Mouse (Mus musculus): Measurements from ENCODE around the gene Ywhae. TPM values are rescaled to one million over a fixed set of nuclear protein-coding genes. Genes with fewer than 3 reads are reported as not detected.

Gene Ywhae
- polyA plus RNA-seq, 1 experiment from 2014 or later, result 893 TPM

DNA sequence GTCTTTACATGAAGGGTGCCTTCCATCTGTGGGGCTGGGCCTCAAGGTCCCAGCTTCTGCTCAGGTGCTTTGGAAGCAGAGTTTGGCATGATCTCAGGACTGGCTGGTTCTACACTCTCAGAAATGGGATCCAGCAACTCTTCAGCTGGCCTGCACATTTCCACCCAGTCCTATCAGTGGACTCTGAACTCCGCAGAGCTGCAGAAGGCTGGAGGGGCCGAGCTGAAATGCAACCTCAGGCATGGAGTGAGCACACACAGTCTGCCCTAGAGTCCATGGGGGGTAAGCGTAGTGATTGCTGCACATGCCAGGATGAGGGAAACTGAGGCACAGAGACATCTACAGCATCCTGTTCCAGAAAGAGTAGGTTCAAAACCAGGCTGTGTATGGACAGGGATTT is 77.9 kb downstream of the Ywhae start:
- Histone ChIP-seq H3K36me3 (ENCODE audit: control insufficient read depth, insufficient read depth, low read length) (no peaks in the 10 kb centered on the region), H3K27ac (ENCODE audit: low read depth, low read length) (no peak overlapping the region), H3K9ac (ENCODE audit: low read depth, low read length) (no peak overlapping the region), H3K27me3 (ENCODE audit: control insufficient read depth, insufficient read depth, low read length) (no peaks in the 10 kb centered on the region), H3K4me2 (no peak overlapping the region), H3K9me3 (replicated peaks; ENCODE audit: control insufficient read depth, low read length) (no peaks in the 10 kb centered on the region), H3K4me3 (ENCODE audit: low read depth, low read length) (no peak overlapping the region), H3K4me1 (ENCODE audit: control insufficient read depth, insufficient read depth, low read length) (peaks cover 15% of the 10 kb centered on the region)
- no peak for ATAC-seq (replicated peaks; ENCODE audit: insufficient number of reproducible peaks, low FRiP score, low TSS enrichment)
- 87% methylated on average over 3 of the region's 3 CpGs for WGBS (ENCODE audit: insufficient replicate concordance)

DNA sequence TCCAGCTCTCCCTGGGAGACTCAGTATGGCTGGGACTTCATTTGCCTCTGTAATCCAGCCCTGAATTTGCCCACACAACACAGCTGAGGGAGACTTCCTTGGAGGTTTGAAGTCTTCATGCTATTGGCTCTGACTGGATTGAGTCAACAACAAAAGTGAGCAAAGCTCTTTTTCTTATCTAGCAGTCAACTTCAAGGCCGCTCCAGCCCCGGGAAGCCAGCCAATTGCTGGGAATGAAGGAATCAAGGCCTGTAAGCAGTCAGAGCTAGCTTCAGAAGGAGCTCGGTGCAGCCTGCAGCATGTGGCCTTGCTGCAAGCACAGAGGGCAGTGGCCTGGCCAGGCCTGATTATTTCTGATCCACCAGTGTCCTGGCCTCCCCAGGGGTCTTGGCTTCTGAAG is 79.2 kb downstream of the Ywhae start:
- Histone ChIP-seq H3K36me3 (ENCODE audit: control insufficient read depth, insufficient read depth, low read length) (no peaks in the 10 kb centered on the region), H3K4me2 (no peak overlapping the region), H3K27ac (ENCODE audit: low read depth, low read length) (peak overlapping the region; percentile 88), H3K4me1 (ENCODE audit: control insufficient read depth, insufficient read depth, low read length) (peaks cover 15% of the 10 kb centered on the region), H3K9ac (ENCODE audit: low read depth, low read length) (peak overlapping the region; percentile 44), H3K9me3 (replicated peaks; ENCODE audit: control insufficient read depth, low read length) (no peaks in the 10 kb centered on the region), H3K27me3 (ENCODE audit: control insufficient read depth, insufficient read depth, low read length) (no peaks in the 10 kb centered on the region), H3K4me3 (ENCODE audit: low read depth, low read length) (no peak overlapping the region)
- 6% methylated on average over 3 of the region's 3 CpGs for WGBS (ENCODE audit: insufficient replicate concordance)
- ATAC-seq (replicated peaks; ENCODE audit: insufficient number of reproducible peaks, low FRiP score, low TSS enrichment), result peak; percentile 57; the same call in 1 of the 2 replicates

DNA sequence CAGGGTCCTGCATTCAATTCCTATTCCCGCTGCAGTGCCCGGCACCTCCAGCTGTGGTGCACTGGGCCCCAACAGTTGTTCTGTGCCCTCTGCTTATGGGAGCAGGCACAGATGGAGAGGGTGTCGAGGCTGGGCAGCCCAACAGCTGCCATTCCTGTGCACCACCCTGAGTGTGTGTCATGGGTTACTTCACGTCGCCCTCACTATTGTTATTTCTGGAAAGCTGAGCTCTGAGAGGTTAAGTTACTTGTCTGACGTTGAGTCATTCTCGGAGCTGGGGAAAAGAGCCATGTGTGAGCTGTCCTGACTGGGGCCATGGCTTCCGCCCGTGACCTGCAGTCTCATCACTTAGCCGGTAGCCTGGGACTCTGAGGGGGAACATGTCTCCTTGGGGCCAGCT is 80.4 kb downstream of the Ywhae start:
- Histone ChIP-seq H3K36me3 (ENCODE audit: control insufficient read depth, insufficient read depth, low read length) (no peaks in the 10 kb centered on the region), H3K9ac (ENCODE audit: low read depth, low read length) (no peak overlapping the region)
- no peak for ATAC-seq (replicated peaks; ENCODE audit: insufficient number of reproducible peaks, low FRiP score, low TSS enrichment)

More for the DNA sequence above, 80.4 kb downstream of the Ywhae start:
- no peaks in the 10 kb centered on the region for H3K9me3 ChIP-seq (replicated peaks; ENCODE audit: control insufficient read depth, low read length)
- peak overlapping the region; percentile 88; the same call in 1 of the 2 replicates for H3K27ac ChIP-seq (ENCODE audit: low read depth, low read length)
- H3K4me3 ChIP-seq (ENCODE audit: low read depth, low read length), result no peak overlapping the region
- no peaks in the 10 kb centered on the region for H3K27me3 ChIP-seq (ENCODE audit: control insufficient read depth, insufficient read depth, low read length)
- peaks cover 15% of the 10 kb centered on the region for H3K4me1 ChIP-seq (ENCODE audit: control insufficient read depth, insufficient read depth, low read length)
- 58% methylated on average over 10 of the region's 10 CpGs for WGBS (ENCODE audit: insufficient replicate concordance)
- H3K4me2 ChIP-seq, result no peak overlapping the region

Other genes starting within 250 kb of the Ywhae start
- gene Prpf8, start 246.1 kb upstream of the Ywhae start, polyA plus RNA-seq (2014; fragmentation: Nextera tagmentation; extraction: Ambion mirVana), result 56.1 and 62.1 TPM in 2 replicates
- gene Rilp, start 222.8 kb upstream of the Ywhae start, polyA plus RNA-seq (2014; fragmentation: Nextera tagmentation; extraction: Ambion mirVana), result 0.94 and 2.0 TPM in 2 replicates
- 7.6 and 8.7 TPM in 2 replicates for gene Scarf1, start 219.3 kb upstream of the Ywhae start, polyA plus RNA-seq (2014; fragmentation: Nextera tagmentation; extraction: Ambion mirVana)
- 2.7 and 4.2 TPM in 2 replicates for gene Slc43a2, start 201.2 kb upstream of the Ywhae start, polyA plus RNA-seq (2014; fragmentation: Nextera tagmentation; extraction: Ambion mirVana)
- gene Pitpna, start 144.8 kb upstream of the Ywhae start, polyA plus RNA-seq (2014; fragmentation: Nextera tagmentation; extraction: Ambion mirVana), result 57.1 and 59.7 TPM in 2 replicates
- gene Inpp5k, start 101.9 kb upstream of the Ywhae start, polyA plus RNA-seq (2014; fragmentation: Nextera tagmentation; extraction: Ambion mirVana), result 19.7 and 21.0 TPM in 2 replicates
- gene Myo1c, start 82.4 kb upstream of the Ywhae start, polyA plus RNA-seq (2014; fragmentation: Nextera tagmentation; extraction: Ambion mirVana), result 33.0 and 54.5 TPM in 2 replicates
- 90.3 and 97.4 TPM in 2 replicates for gene Crk, start 53.6 kb upstream of the Ywhae start, polyA plus RNA-seq (2014; fragmentation: Nextera tagmentation; extraction: Ambion mirVana)
- gene Doc2b, start 63.2 kb downstream of the Ywhae start, polyA plus RNA-seq (2014; fragmentation: Nextera tagmentation; extraction: Ambion mirVana), result 0.13 and 0.14 TPM in 2 replicates
- gene Rph3al, start 205.6 kb downstream of the Ywhae start, polyA plus RNA-seq (2014; fragmentation: Nextera tagmentation; extraction: Ambion mirVana), result 4.1 and 5.1 TPM in 2 replicates